Mouse (Mus musculus): Measurements from ENCODE around the gene Clasp2. TPM values are rescaled to one million over a fixed set of nuclear protein-coding genes. Genes with fewer than 3 reads are reported as not detected.

Gene Clasp2
- polyA plus RNA-seq, 1 experiment from 2014 or later, result 34.2 TPM

DNA sequence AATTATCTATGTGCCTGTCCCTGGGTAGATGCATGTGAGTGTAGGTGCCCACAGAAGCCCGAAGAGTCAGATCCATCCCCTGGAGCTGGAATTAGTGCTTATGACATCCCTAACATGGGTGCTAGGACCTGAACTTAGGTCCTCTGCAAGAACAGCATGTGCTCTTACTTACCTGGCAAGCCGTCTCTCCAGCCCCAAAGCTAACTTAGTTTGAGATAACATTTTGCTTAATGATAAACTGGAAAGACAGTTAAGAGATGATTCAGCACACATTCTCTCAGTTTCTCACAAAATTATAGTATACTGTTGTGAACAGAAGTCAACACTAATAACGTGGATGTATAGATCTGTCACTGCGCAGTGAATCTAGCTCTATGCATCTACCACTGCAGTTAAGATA, 225.6 kb downstream of the Clasp2 start:
- H3K36me3 ChIP-seq, result peaks cover 88% of the 10 kb centered on the region
- ATAC-seq (ENCODE audit: insufficient number of reproducible peaks, low FRiP score), result no peak
- no peak overlapping the region for H3K27ac ChIP-seq (ENCODE audit: poor library complexity, severe bottlenecking)
- H3K9ac ChIP-seq, result no peak overlapping the region
- no peaks in the 10 kb centered on the region for H3K9me3 ChIP-seq (replicated peaks)
- 87% methylated on average over 4 of the region's 4 CpGs for WGBS
- H3K4me2 ChIP-seq, result no peak overlapping the region
- H3K4me1 ChIP-seq (replicated peaks), result no peaks in the 10 kb centered on the region
- no peak overlapping the region for H3K4me3 ChIP-seq
- no peaks in the 10 kb centered on the region for H3K27me3 ChIP-seq (replicated peaks)

DNA sequence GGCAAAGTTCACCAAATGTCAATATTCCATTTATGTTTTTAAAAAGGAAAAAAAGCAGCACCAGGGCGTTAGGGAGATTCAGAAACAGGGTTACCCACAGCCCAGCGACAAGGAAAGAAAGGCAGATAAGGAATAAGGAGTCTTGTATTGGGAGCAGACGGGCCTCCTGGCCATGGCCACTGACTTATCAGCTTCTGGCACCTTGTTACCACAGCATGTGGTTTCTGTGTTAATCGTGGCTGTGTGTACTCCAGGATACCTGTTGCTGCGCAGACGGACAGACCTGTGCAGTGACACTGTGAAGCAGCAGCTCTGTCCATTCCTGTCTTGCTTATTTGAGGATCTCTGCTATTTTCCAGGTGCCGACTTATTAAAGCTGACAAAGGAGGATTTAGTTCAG, 227.7 kb downstream of the Clasp2 start:
- Histone ChIP-seq H3K27me3 (replicated peaks) (no peaks in the 10 kb centered on the region), H3K9me3 (replicated peaks) (no peaks in the 10 kb centered on the region), H3K27ac (ENCODE audit: poor library complexity, severe bottlenecking) (peak overlapping the region; percentile 9), H3K9ac (no peak overlapping the region), H3K4me1 (replicated peaks) (no peaks in the 10 kb centered on the region), H3K4me2 (no peak overlapping the region), H3K36me3 (peaks cover 81% of the 10 kb centered on the region), H3K4me3 (no peak overlapping the region)
- ATAC-seq (ENCODE audit: insufficient number of reproducible peaks, low FRiP score), result peak; percentile 95
- WGBS, result 68% methylated on average over 7 of the region's 7 CpGs

Other genes starting within 250 kb of the Clasp2 start
- gene Pdcd6ip, start 33.2 kb upstream of the Clasp2 start, polyA plus RNA-seq (2016; fragmentation: Nextera tagmentation; extraction: Ambion mirVana), result 80.8 and 81.7 TPM in 2 replicates
- gene Ubp1, start 189.5 kb downstream of the Clasp2 start, polyA plus RNA-seq (2016; fragmentation: Nextera tagmentation; extraction: Ambion mirVana), result 33.6 and 34.3 TPM in 2 replicates

Measured in heart, embryonic 12.5 days (tissue).